Mouse (Mus musculus): ENCODE measurements around the gene Dlgap5. TPM values are rescaled to one million over a fixed set of nuclear protein-coding genes. Genes with fewer than 3 reads are reported as not detected.

The Dlgap5 gene
- polyA plus RNA-seq, 1 experiment from 2014 or later = 57.9 TPM

- Histone ChIP-seq H3K27ac (no peak overlapping the region), H3K9ac (no peak overlapping the region), H3K4me2 (replicated peaks) (no peak overlapping the region), H3K9me3 (no peaks in the 10 kb centered on the region), H3K4me3 (no peak overlapping the region), H3K36me3 (no peaks in the 10 kb centered on the region), H3K4me1 (no peaks in the 10 kb centered on the region), H3K27me3 (no peaks in the 10 kb centered on the region)
- ATAC-seq (ENCODE audit: insufficient number of reproducible peaks, insufficient read depth, low FRiP score, low TSS enrichment) = no peak
- whole genome bisulfite sequencing = 60% methylated on average over 4 of the region's 4 CpGs
Measured at GRCm38 (mm10) chr14:47341811-47342291, 76.4 kb downstream of the Dlgap5 start.

- H3K9ac ChIP-seq = no peak overlapping the region
- H3K4me1 ChIP-seq = no peaks in the 10 kb centered on the region
- no peak overlapping the region for H3K27ac ChIP-seq
- 84% methylated on average over 10 of the region's 10 CpGs for WGBS
- ATAC-seq (ENCODE audit: insufficient number of reproducible peaks, insufficient read depth, low FRiP score, low TSS enrichment) = no peak
- no peaks in the 10 kb centered on the region for H3K9me3 ChIP-seq
- H3K4me2 ChIP-seq (replicated peaks) = no peak overlapping the region
- H3K36me3 ChIP-seq = no peaks in the 10 kb centered on the region
- H3K4me3 ChIP-seq = no peak overlapping the region
- no peaks in the 10 kb centered on the region for H3K27me3 ChIP-seq
Measured at GRCm38 (mm10) chr14:47340231-47340925, 77.8 kb downstream of the Dlgap5 start.

Other genes with a start within 250 kb of the Dlgap5 start
- 1.1 and 1.5 TPM in 2 replicates for gene Gch1, start 229.0 kb downstream of the Dlgap5 start, polyA plus RNA-seq (2016; fragmentation: Nextera tagmentation; extraction: Ambion mirVana)
- gene Wdhd1, start 141.6 kb downstream of the Dlgap5 start, polyA plus RNA-seq (2016; fragmentation: Nextera tagmentation; extraction: Ambion mirVana) = 45.3 and 48.7 TPM in 2 replicates
- gene Socs4, start 141.5 kb downstream of the Dlgap5 start, polyA plus RNA-seq (2016; fragmentation: Nextera tagmentation; extraction: Ambion mirVana) = 3.5 and 3.9 TPM in 2 replicates
- 77.9 and 83.7 TPM in 2 replicates for gene Mapk1ip1l, start 120.1 kb downstream of the Dlgap5 start, polyA plus RNA-seq (2016; fragmentation: Nextera tagmentation; extraction: Ambion mirVana)
- 2.5 and 3.7 TPM in 2 replicates for gene Lgals3, start 50.7 kb downstream of the Dlgap5 start, polyA plus RNA-seq (2016; fragmentation: Nextera tagmentation; extraction: Ambion mirVana)
- 23.5 and 26.5 TPM in 2 replicates for gene Fbxo34, start 32.0 kb upstream of the Dlgap5 start, polyA plus RNA-seq (2016; fragmentation: Nextera tagmentation; extraction: Ambion mirVana)
- gene Atg14, start 152.2 kb upstream of the Dlgap5 start, polyA plus RNA-seq (2016; fragmentation: Nextera tagmentation; extraction: Ambion mirVana) = 21.3 and 23.1 TPM in 2 replicates
- 64.7 and 70.6 TPM in 2 replicates for gene Ktn1, start 230.0 kb upstream of the Dlgap5 start, polyA plus RNA-seq (2016; fragmentation: Nextera tagmentation; extraction: Ambion mirVana)

Measured in embryonic facial prominence, embryonic 12.5 days (tissue).